Mouse (Mus musculus) spleen, postnatal 36 days (tissue): ENCODE data around the gene Gm3893.
"Not testable (repeated sequence)": the region's sequence is repeated elsewhere in the genome, so short reads cannot be mapped to it uniquely, and the experiment has no call there.

Experiments
- DNase-seq, 2 experiments: peaks; one replicate each; pipeline ENCODE4 v3.0.0; 2022; ENCODE audit warnings: low spot score in 2 of 2, mixed read lengths in 1 of 2

Gene Gm3893

GRCm38 (mm10) chr4:42090907-42091306, at the start of gene Gm3893:
Gene Gm3893, plus strand, starts transcription at chr4:42091207.
- DNase-seq = not testable (repeated sequence)

- DNase-seq = not testable (repeated sequence)
Observed at GRCm38 (mm10) chr4:42114517-42114916, 23.5 kb downstream of the Gm3893 start, which contains the start of gene Gm13304. Gene Gm13304, plus strand, starts transcription at chr4:42114817.
